Mouse (Mus musculus) midbrain, postnatal 0 days (tissue): Measurements from ENCODE around the gene Car11. TPM values are rescaled to one million over a fixed set of nuclear protein-coding genes. Genes with fewer than 3 reads are reported as not detected.

ENCODE experiments used
- ATAC-seq: fragments of 200-750 bp; cut with Nextera tagmentation; 2 replicates; pipeline ENCODE4 v1.8.0; 2017; ENCODE audit warnings: moderate number of reproducible peaks, mild to moderate bottlenecking, moderate TSS enrichment, moderate library complexity; ENCODE audit not compliant: low FRiP score
- DNase-seq: peaks from one replicate; pipeline ENCODE4 v3.0.0-alpha.2; 2015; ENCODE audit warnings: low spot score
- H3K27ac ChIP-seq: fragments of 300-500 bp; sonication (generic); 2 replicates; pipeline ENCODE4 v1.5.1; 2014; ENCODE audit warnings: low read depth, mild to moderate bottlenecking, low read length, mixed read lengths
- H3K27me3 ChIP-seq: fragments of 300-500 bp; sonication (generic); 2 replicates; pipeline ENCODE4 v1.6.1; 2014; ENCODE audit warnings: low read length, control low read depth, mixed read lengths; ENCODE audit not compliant: insufficient read depth
- H3K36me3 ChIP-seq: fragments of 300-500 bp; sonication (generic); 2 replicates; pipeline ENCODE4 v1.6.1; 2014; ENCODE audit warnings: low read length, control low read depth, mixed read lengths; ENCODE audit not compliant: insufficient read depth
- H3K4me1 ChIP-seq: fragments of 300-500 bp; sonication (generic); 2 replicates; pipeline ENCODE4 v1.6.1; 2014; ENCODE audit warnings: mild to moderate bottlenecking, control low read depth, antibody characterized with exemption, low read length, mixed read lengths; ENCODE audit not compliant: insufficient read depth
- H3K4me2 ChIP-seq: fragments of 300-500 bp; sonication (generic); 2 replicates; pipeline ENCODE4 v1.6.1; 2014; ENCODE audit warnings: low read depth, mild to moderate bottlenecking, low read length, mixed read lengths; ENCODE audit not compliant: poor library complexity, severe bottlenecking
- H3K4me3 ChIP-seq: fragments of 300-500 bp; sonication (generic); 2 replicates; pipeline ENCODE4 v1.5.1; 2014; ENCODE audit warnings: low read depth, mild to moderate bottlenecking, low read length, moderate library complexity
- H3K9ac ChIP-seq: fragments of 300-500 bp; sonication (generic); replicated peaks from 2 replicates; pipeline ENCODE4 v1.6.1; 2014; ENCODE audit warnings: mild to moderate bottlenecking, low read length, moderate library complexity, mixed read lengths; ENCODE audit not compliant: poor library complexity, severe bottlenecking
- H3K9me3 ChIP-seq: fragments of 300-500 bp; sonication (generic); 2 replicates; pipeline ENCODE4 v1.6.1; 2016; ENCODE audit warnings: low read length, control low read depth
- CTCF ChIP-seq: IDR thresholded peaks from 2 replicates; pipeline ENCODE4 v1.5.1; 2016; ENCODE audit warnings: antibody characterized with exemption, mild to moderate bottlenecking
- WGBS: fragments of 180-500 bp; shearing (Covaris S2); extraction: QIAGEN DNeasy Blood & Tissue Kit; methylation state at CpG from one replicate; pipeline ENCODE4 v1.1.7; 2014; 5-methylcytosine and 5-hydroxymethylcytosine counted together
- polyA plus RNA-seq: library from polyadenylated mRNA; unstranded; fragments of >200 nt; fragmentation: Nextera tagmentation; extraction: Ambion mirVana; gene quantifications from 2 replicates; pipeline ENCODE4 v1.2.1, GENCODE M21; 2015
- total RNA-seq: library from RNA; depleted of rRNA; stranded (reverse); fragments of >200 nt; gene quantifications from 2 replicates; pipeline ENCODE4 v1.2.3, GENCODE M21; 2014

Gene Car11
- total and polyA plus RNA-seq, 2 experiments from 2014 or later: 107 to 118 TPM

DNA sequence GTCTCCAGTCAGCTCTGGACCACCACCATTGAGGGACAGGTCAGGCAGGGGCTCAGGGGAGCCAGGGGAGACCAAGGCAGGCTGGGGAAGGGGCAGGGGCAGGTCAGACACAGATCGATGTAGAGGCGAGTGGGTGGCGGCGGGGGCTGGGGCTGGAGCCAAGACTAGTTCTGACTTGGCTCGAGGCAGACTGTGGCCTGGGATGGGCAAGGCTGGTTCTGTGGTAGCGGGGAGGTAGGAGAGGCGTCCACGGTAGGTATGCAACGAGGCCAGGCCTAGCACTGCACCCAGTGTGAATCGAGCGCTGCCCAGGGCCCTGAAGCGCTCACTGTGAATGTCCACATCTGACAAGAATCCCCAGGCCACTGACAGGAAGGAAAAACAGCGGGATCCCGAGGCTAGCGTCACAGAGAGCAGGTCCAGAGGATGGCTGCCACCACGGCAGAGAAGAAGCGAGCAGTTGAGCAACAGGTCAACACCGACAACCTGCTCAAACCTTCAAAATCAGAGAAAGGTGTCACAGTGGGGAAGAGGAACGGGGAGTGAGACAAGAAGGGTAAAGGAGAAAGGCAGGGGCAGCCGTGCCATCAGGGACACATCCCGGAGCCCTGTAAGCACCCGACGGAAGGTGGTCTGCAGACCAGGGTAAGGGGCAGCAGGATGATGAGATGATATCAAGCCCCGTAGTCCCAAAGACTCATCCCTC, 11.8 kb downstream of the Car11 start:
- 90% methylated on average over 24 of the region's 24 CpGs for WGBS
- H3K36me3 ChIP-seq: peaks cover 32% of the 10 kb centered on the region
- no peak overlapping the region for H3K4me2 ChIP-seq
- no peaks in the 10 kb centered on the region for H3K9me3 ChIP-seq
- H3K27ac ChIP-seq: no peak overlapping the region
- no peak overlapping the region for H3K4me3 ChIP-seq
- H3K9ac ChIP-seq: no peak overlapping the region
- DNase-seq: no peak
- peaks cover 25% of the 10 kb centered on the region for H3K4me1 ChIP-seq
- H3K27me3 ChIP-seq: no peaks in the 10 kb centered on the region
- ATAC-seq: no peak
- no peak for TF ChIP-seq CTCF

- DNase-seq: no peak
Measured at GRCm38 (mm10) chr7:45712022-45712757, 12.5 kb downstream of the Car11 start.

DNA sequence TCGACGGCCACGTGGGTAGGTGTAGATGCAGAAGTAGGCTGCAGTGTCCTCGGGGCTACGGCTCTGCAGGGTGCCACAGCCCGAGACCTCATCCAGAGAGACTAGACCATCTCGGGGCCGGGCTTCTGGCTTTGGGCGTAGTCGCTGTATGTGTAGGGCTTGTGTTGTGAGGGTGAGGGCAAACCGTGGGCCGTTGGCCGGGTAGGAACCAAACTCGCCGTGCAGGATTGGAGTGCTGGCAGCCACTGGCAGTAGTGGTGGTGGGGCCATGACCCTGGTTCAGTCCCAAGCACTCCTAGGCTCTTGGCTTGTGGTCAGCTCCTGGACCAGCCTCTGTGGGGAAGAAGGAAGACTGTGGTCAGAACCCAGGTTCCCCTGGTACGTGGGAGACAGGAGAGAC, 13.8 kb downstream of the Car11 start:
- Histone ChIP-seq H3K27me3 (no peaks in the 10 kb centered on the region), H3K9me3 (no peaks in the 10 kb centered on the region), H3K9ac (no peak overlapping the region), H3K27ac (no peak overlapping the region), H3K4me2 (no peak overlapping the region), H3K4me3 (no peak overlapping the region), H3K36me3 (peaks cover 32% of the 10 kb centered on the region), H3K4me1 (peaks cover 17% of the 10 kb centered on the region)
- 92% methylated on average over 16 of the region's 16 CpGs for WGBS
- ATAC-seq (no peak), DNase-seq (no peak)
- TF ChIP-seq CTCF: no peak

More at GRCm38 (mm10) chr7:45712022-45712757, 12.5 kb downstream of the Car11 start:
- H3K27ac ChIP-seq: no peak overlapping the region
- H3K4me2 ChIP-seq: no peak overlapping the region
- H3K36me3 ChIP-seq: peaks cover 32% of the 10 kb centered on the region
- 87% methylated on average over 21 of the region's 21 CpGs for WGBS
- H3K4me3 ChIP-seq: no peak overlapping the region
- ATAC-seq: no peak
- H3K9ac ChIP-seq: no peak overlapping the region
- no peak for TF ChIP-seq CTCF
- H3K4me1 ChIP-seq: peaks cover 25% of the 10 kb centered on the region
- no peaks in the 10 kb centered on the region for H3K27me3 ChIP-seq
- no peaks in the 10 kb centered on the region for H3K9me3 ChIP-seq

GRCm38 (mm10) chr7:45713881-45714520, 14.4 kb downstream of the Car11 start:
- peaks cover 32% of the 10 kb centered on the region for H3K36me3 ChIP-seq
- no peak for TF ChIP-seq CTCF
- 76% methylated on average over 6 of the region's 6 CpGs for WGBS
- peak overlapping the region; percentile 93 for H3K4me2 ChIP-seq
- ATAC-seq: no peak
- DNase-seq: no peak
- H3K27me3 ChIP-seq: no peaks in the 10 kb centered on the region
- H3K27ac ChIP-seq: no peak overlapping the region
- H3K4me3 ChIP-seq: peak overlapping the region; percentile 70; the same call in 1 of the 2 replicates
- no peaks in the 10 kb centered on the region for H3K9me3 ChIP-seq
- H3K9ac ChIP-seq: peak overlapping the region; percentile 78
- H3K4me1 ChIP-seq: peaks cover 14% of the 10 kb centered on the region

GRCm38 (mm10) chr7:45714630-45715089, 15.0 kb downstream of the Car11 start:
- peak overlapping the region; percentile 60 for H3K27ac ChIP-seq
- DNase-seq (no peak), ATAC-seq (no peak; the same call in none of the 2 replicates)
- TF ChIP-seq CTCF: no peak
- H3K4me1 ChIP-seq: peaks cover 12% of the 10 kb centered on the region
- peak overlapping the region; percentile 70 for H3K4me3 ChIP-seq
- no peaks in the 10 kb centered on the region for H3K27me3 ChIP-seq
- WGBS: 14% methylated on average over 14 of the region's 14 CpGs
- no peaks in the 10 kb centered on the region for H3K9me3 ChIP-seq
- H3K4me2 ChIP-seq: peak overlapping the region; percentile 93
- peak overlapping the region; percentile 78 for H3K9ac ChIP-seq
- H3K36me3 ChIP-seq: peaks cover 32% of the 10 kb centered on the region
